Mouse (Mus musculus): Measurements from ENCODE around the gene Arid1b.

Gene Arid1b

GRCm38 (mm10) chr17:5284783-5285182 lies 290.7 kb downstream of the Arid1b start:
- no peak for DNase-seq (ENCODE audit: low spot score)

GRCm38 (mm10) chr17:5285877-5286440 lies 291.8 kb downstream of the Arid1b start:
- no peak for DNase-seq (ENCODE audit: low spot score)

- DNase-seq (ENCODE audit: low spot score), result no peak
Measured at GRCm38 (mm10) chr17:5286571-5287209, 292.6 kb downstream of the Arid1b start.

- DNase-seq (ENCODE audit: low spot score), result no peak
Measured at GRCm38 (mm10) chr17:5287210-5287591, 293.1 kb downstream of the Arid1b start.

- DNase-seq (ENCODE audit: low spot score), result no peak
Measured at GRCm38 (mm10) chr17:5287641-5288040, 293.5 kb downstream of the Arid1b start.

- DNase-seq (ENCODE audit: low spot score), result no peak
Measured at GRCm38 (mm10) chr17:5293653-5294584, 299.8 kb downstream of the Arid1b start.

- DNase-seq (ENCODE audit: low spot score), result peak; percentile 76
Measured at GRCm38 (mm10) chr17:5295086-5295947, 301.2 kb downstream of the Arid1b start.

- DNase-seq (ENCODE audit: low spot score), result no peak
Measured at GRCm38 (mm10) chr17:5295948-5296262, 301.8 kb downstream of the Arid1b start.

GRCm38 (mm10) chr17:5297491-5297890 lies 303.4 kb downstream of the Arid1b start:
- no peak for DNase-seq (ENCODE audit: low spot score)

- no peak for DNase-seq (ENCODE audit: low spot score)
Measured at GRCm38 (mm10) chr17:5297984-5298383, 303.9 kb downstream of the Arid1b start.

- DNase-seq (ENCODE audit: low spot score), result no peak
Measured at GRCm38 (mm10) chr17:5298891-5299559, 304.9 kb downstream of the Arid1b start.

- no peak for DNase-seq (ENCODE audit: low spot score)
Measured at GRCm38 (mm10) chr17:5302971-5303746, 309.0 kb downstream of the Arid1b start.

GRCm38 (mm10) chr17:5305783-5306477 lies 311.8 kb downstream of the Arid1b start:
- no peak for DNase-seq (ENCODE audit: low spot score)

- DNase-seq (ENCODE audit: low spot score), result no peak
Measured at GRCm38 (mm10) chr17:5309930-5310329, 315.8 kb downstream of the Arid1b start.

GRCm38 (mm10) chr17:5310425-5310888 lies 316.3 kb downstream of the Arid1b start:
- DNase-seq (ENCODE audit: low spot score), result no peak

GRCm38 (mm10) chr17:5311062-5311461 lies 316.9 kb downstream of the Arid1b start:
- DNase-seq (ENCODE audit: low spot score), result no peak

- no peak for DNase-seq (ENCODE audit: low spot score)
Measured at GRCm38 (mm10) chr17:5312307-5312706, 318.2 kb downstream of the Arid1b start.

GRCm38 (mm10) chr17:5314735-5315134 lies 320.6 kb downstream of the Arid1b start:
- DNase-seq (ENCODE audit: low spot score), result no peak

- DNase-seq (ENCODE audit: low spot score), result no peak
Measured at GRCm38 (mm10) chr17:5316489-5316888, 322.4 kb downstream of the Arid1b start.

- no peak for DNase-seq (ENCODE audit: low spot score)
Measured at GRCm38 (mm10) chr17:5321589-5322225, 327.6 kb downstream of the Arid1b start.
